Mouse (Mus musculus) embryonic facial prominence, embryonic 14.5 days (tissue): ENCODE measurements around the gene Tnni1. TPM values are rescaled to one million over a fixed set of nuclear protein-coding genes. Genes with fewer than 3 reads are reported as not detected.

Experiments
- ATAC-seq: fragments of 200-750 bp; cut with Nextera tagmentation; 2 replicates; pipeline ENCODE4 v1.8.0; 2017; ENCODE audit warnings: low read depth, moderate number of reproducible peaks, moderate TSS enrichment
- DNase-seq: peaks from one replicate; pipeline ENCODE4 v3.0.0-alpha.2; 2015; ENCODE audit warnings: low spot score
- H3K27ac ChIP-seq: fragments of 300-500 bp; sonication (generic); replicated peaks from 2 replicates; pipeline ENCODE4 v1.5.1; 2014; ENCODE audit warnings: low read depth, mild to moderate bottlenecking, low read length, moderate library complexity
- H3K27me3 ChIP-seq: fragments of 300-500 bp; sonication (generic); replicated peaks from 2 replicates; pipeline ENCODE4 v1.6.1; 2014; ENCODE audit warnings: low read length; ENCODE audit not compliant: control insufficient read depth, insufficient read depth
- H3K36me3 ChIP-seq: fragments of 300-500 bp; sonication (generic); 2 replicates; pipeline ENCODE4 v1.6.1; 2014; ENCODE audit warnings: low read length, mixed read lengths; ENCODE audit not compliant: control insufficient read depth, insufficient read depth
- H3K4me1 ChIP-seq: fragments of 300-500 bp; sonication (generic); 2 replicates; pipeline ENCODE4 v1.6.1; 2014; ENCODE audit warnings: antibody characterized with exemption, low read length; ENCODE audit not compliant: control insufficient read depth, insufficient read depth
- H3K4me2 ChIP-seq: fragments of 300-500 bp; sonication (generic); 2 replicates; pipeline ENCODE4 v1.6.1; 2014; ENCODE audit warnings: low read depth, mild to moderate bottlenecking, low read length, moderate library complexity, mixed read lengths
- H3K4me3 ChIP-seq: fragments of 300-500 bp; sonication (generic); 2 replicates; pipeline ENCODE4 v1.5.1; 2014; ENCODE audit warnings: low read depth, mild to moderate bottlenecking, low read length
- H3K9ac ChIP-seq: fragments of 300-500 bp; sonication (generic); 2 replicates; pipeline ENCODE4 v1.6.1; 2014; ENCODE audit warnings: low read depth, mild to moderate bottlenecking, low read length, moderate library complexity, mixed read lengths
- H3K9me3 ChIP-seq: fragments of 300-500 bp; sonication (generic); 2 replicates; pipeline ENCODE4 v1.6.1; 2016; ENCODE audit warnings: low read length; ENCODE audit not compliant: control insufficient read depth
- WGBS: fragments of 180-500 bp; shearing (Covaris S2); extraction: QIAGEN DNeasy Blood & Tissue Kit; methylation state at CpG from one replicate; pipeline ENCODE4 v1.1.7; 2014; 5-methylcytosine and 5-hydroxymethylcytosine counted together
- polyA plus RNA-seq: library from polyadenylated mRNA; unstranded; fragments of >200 nt; fragmentation: Nextera tagmentation; extraction: Ambion mirVana; gene quantifications from 2 replicates; pipeline ENCODE4 v1.2.1, GENCODE M21; 2014

Gene Tnni1
- polyA plus RNA-seq: 637 and 738 TPM in 2 replicates

DNA sequence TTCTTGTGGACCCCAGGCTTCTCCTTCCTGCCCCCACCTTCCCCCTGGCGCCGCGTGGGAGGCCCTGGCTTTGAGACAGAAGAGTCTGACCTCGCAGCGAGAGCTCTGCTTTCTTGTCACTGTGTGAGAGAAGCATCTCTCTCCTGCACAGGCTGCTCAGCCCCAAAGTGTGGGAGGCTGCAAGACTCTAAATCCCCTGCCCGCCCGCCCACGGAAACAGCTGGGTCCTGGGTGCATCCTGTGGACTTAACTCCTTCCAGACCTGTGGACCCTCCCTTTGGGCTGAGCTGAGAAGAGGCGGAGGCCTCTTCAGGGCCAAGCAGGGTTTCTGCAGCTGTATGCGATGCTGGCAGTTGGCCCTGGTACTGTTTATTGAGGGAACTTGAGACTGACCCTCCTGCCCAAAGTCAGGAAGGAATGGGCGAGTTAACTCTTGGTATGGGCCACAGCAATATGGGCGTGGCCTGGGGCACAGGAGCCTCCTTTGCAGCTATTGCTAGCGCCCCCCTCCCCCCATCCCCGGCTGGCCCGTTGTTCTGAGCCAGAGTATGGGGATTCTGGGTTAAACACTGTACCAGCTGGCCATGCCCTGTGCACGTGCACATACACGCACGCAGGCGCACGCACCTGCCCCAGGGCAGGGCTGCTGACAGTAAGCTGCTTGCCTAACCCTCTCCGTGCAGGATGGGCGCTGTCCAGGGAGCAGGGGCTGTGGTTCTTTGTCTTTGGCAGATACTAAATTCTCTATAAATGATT, at the start of gene Tnni1:
Gene Tnni1, plus strand, starts transcription at position 655 of the 756 bp plus-strand sequence.
- ATAC-seq (peak; percentile 82), DNase-seq (peak; percentile 87)
- Histone ChIP-seq H3K4me1 (peaks cover 13% of the 10 kb centered on the region), H3K9ac (no peak within 1 kb of the TSS), H3K4me3 (no peak within 1 kb of the TSS), H3K9me3 (no peaks in the 10 kb centered on the region), H3K36me3 (no peaks in the 10 kb centered on the region), H3K27me3 (no peaks in the 10 kb centered on the region), H3K27ac (peak within 1 kb of the TSS; percentile 75), H3K4me2 (peak within 1 kb of the TSS; percentile 38)
- 7% methylated on average over 22 of the region's 22 CpGs for WGBS

DNA sequence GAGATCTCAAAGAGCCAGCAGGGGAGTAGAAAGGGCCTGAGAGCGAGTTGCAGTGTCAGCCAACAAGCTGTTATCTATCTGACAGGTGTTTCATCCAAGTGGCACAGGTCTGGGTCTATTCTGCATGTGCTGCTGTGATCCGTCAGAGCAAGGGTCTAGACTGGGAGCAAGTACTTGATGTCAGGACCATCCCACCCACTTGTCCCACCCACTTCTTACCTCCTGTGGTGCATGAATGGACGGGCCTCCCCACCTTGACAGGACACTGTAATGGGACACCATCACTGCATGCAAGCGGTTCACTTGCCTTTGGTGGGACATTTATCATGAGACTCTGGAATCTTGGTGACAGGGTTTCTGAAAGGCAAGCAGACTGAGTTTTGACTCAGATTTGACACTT, 49.4 kb upstream of the Tnni1 start:
- no peaks in the 10 kb centered on the region for H3K27me3 ChIP-seq
- peaks cover 47% of the 10 kb centered on the region for H3K4me1 ChIP-seq
- peak overlapping the region; percentile 77; the same call in 1 of the 2 replicates for H3K27ac ChIP-seq
- WGBS: 20% methylated on average over 4 of the region's 4 CpGs
- H3K9me3 ChIP-seq: no peaks in the 10 kb centered on the region
- H3K4me3 ChIP-seq: peak overlapping the region; percentile 69
- no peak for DNase-seq
- peak overlapping the region; percentile 88 for H3K4me2 ChIP-seq
- no peak for ATAC-seq
- H3K36me3 ChIP-seq: no peaks in the 10 kb centered on the region
- H3K9ac ChIP-seq: peak overlapping the region; percentile 81

DNA sequence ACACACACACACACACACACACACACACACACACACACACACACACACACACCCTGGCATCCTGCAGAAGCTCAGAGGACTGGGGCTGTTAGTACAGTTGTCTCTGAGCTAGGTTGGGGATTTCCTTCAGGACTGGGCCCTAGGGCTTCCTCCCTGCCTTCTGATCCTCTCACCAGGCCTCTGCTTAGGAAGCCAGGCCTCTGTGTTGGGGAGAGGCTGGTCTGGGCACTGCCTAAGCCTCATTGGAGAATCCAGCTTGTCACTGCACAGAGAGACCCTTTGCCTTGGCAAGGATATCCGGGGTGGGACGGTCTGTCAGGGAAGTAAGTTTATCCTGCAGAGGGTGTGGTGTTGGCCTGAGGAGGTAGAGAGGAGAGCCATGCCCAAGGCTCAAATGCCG, 48.9 kb upstream of the Tnni1 start:
- Histone ChIP-seq H3K4me3 (peak overlapping the region; percentile 69), H3K4me1 (peaks cover 52% of the 10 kb centered on the region), H3K27me3 (no peaks in the 10 kb centered on the region), H3K9me3 (no peaks in the 10 kb centered on the region), H3K9ac (peak overlapping the region; percentile 81), H3K27ac (peak overlapping the region; percentile 95; the same call in 1 of the 2 replicates), H3K4me2 (peak overlapping the region; percentile 88), H3K36me3 (no peaks in the 10 kb centered on the region)
- ATAC-seq: no peak
- DNase-seq: no peak
- WGBS: 24% methylated on average over 3 of the region's 3 CpGs

DNA sequence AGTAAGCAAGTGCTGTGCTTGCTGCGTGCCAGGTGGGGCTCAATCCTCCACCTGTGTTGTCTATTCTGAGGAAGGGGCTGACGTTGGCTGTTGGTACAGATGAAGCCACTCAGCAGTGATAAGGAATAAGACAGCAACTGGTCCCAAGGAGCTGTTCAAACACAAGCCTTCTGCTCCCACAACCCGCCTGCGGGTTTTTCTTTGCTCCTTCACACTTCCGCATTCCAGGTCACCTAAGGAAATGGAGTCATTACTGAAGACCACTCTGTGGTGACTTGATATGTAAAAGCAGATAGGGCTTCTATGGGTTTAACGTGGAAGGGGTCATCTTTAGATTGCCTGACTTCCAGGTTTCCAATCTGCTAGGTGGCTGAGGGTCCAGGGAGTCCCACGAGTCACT, 47.8 kb upstream of the Tnni1 start:
- 45% methylated on average over 7 of the region's 7 CpGs for WGBS
- ATAC-seq (no peak), DNase-seq (no peak)
- Histone ChIP-seq H3K4me1 (peaks cover 56% of the 10 kb centered on the region), H3K9ac (peak overlapping the region; percentile 34; the same call in 1 of the 2 replicates), H3K27me3 (no peaks in the 10 kb centered on the region), H3K36me3 (no peaks in the 10 kb centered on the region), H3K27ac (peak overlapping the region; percentile 95), H3K4me3 (peak overlapping the region; percentile 0), H3K9me3 (no peaks in the 10 kb centered on the region), H3K4me2 (peak overlapping the region; percentile 88)

DNA sequence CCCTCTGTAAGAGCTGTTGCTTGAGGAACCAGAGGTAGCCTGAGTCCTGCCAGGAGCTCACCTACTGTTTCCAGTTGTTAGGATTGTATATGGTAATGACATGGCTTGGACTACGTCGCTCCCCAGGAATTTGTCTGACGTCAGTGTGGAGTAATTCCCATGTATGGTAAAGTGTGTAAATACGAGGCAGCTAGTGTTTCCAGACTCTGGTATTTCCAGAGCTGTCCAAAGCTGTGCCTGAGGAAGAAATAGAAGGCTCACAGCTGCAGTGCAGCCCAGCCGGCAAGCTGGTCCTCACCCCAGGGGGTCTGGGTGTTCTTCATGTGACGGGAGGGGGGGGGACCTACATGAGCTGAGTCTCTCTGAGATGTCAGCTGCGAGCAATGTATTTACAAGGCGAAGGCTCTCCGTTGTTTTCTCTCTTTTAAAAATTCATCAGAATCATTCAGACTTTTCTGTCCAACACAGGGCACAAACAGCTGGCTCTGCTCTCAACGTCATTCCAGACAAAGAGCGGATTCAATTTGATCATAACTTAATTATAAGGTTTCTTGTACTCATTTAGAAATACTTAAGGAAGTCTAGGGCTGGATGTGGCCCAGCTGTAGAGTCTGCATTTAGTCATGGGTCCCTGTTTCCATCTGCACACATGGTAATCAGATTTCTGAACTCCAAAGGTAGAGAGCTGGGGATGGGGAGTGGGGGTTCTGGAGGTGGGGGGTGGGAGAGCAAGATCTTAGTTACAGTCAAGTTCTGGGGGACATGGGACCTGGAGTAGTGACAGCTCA, 47.1 kb upstream of the Tnni1 start:
- Histone ChIP-seq H3K9ac (peak overlapping the region; percentile 34; the same call in 1 of the 2 replicates), H3K27ac (peak overlapping the region; percentile 95), H3K27me3 (no peaks in the 10 kb centered on the region), H3K36me3 (no peaks in the 10 kb centered on the region), H3K9me3 (no peaks in the 10 kb centered on the region), H3K4me2 (peak overlapping the region; percentile 88), H3K4me1 (peaks cover 56% of the 10 kb centered on the region), H3K4me3 (peak overlapping the region; percentile 0; the same call in 1 of the 2 replicates)
- WGBS: 9% methylated on average over 11 of the region's 11 CpGs
- ATAC-seq (peak; percentile 86), DNase-seq (peak; percentile 97)

DNA sequence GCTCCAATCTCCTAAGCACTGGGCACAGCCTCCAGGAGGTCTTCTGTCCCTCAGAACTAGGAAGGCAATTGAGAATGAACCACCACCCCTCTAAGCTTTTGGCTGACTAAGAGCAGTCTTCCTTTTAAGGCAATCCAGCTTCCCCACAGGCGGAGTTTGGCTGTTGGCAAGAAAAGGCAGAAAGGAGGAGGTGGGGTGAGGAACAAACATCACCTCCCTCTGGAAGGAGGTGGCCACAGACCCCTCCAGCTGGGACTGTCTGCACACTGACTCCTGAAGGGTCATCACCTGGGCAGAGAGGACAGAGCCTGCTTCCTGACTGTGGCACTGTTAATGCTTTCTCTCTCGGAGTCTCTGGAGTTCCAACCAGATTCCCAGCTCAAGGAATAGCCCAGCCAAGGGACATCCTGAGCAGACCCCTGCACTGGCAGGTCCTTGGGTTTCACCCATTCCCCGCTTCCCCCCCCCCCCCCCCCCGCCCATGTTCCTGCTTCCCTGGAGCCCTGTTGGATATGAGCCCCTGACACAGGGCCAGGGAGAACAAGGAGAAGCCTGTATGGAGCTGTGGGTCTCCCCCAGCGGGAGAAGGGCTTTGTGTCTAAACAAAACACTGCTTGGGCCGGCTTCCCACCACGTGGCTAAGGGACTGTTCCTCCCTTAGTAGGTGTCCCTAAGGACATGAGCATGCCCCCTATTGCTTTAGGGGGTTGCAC, 44.9 kb upstream of the Tnni1 start:
- Histone ChIP-seq H3K27ac (peak overlapping the region; percentile 45), H3K9me3 (no peaks in the 10 kb centered on the region), H3K4me1 (peaks cover 59% of the 10 kb centered on the region), H3K36me3 (no peaks in the 10 kb centered on the region), H3K4me2 (peak overlapping the region; percentile 14; the same call in 1 of the 2 replicates), H3K9ac (no peak overlapping the region), H3K4me3 (no peak overlapping the region), H3K27me3 (no peaks in the 10 kb centered on the region)
- no peak for ATAC-seq
- DNase-seq: peak; percentile 83
- WGBS: 30% methylated on average over 5 of the region's 7 CpGs

DNA sequence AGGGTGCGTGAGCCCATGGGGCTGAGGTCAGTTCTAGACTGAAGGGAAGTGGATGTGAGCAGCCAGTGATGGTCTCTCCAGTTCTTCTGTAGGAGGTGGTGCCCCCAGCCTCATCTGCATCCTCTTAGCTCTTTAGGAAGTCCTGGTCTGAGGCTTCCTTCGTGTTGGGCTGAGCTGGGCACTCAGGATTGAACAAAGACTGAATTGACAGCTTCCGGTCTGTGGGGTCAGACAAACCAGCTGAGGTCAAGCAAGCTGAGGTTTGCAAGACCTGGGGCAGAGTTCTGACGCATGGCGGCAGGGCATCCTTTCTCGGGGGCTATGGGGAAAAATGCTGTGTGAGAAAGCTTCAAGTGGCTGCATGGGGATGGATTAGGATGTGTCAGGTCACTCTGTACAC, 43.8 kb upstream of the Tnni1 start:
- 0 out of 2 replicates have a peak overlapping the region, but pooled peaks have one; percentile 45 for H3K27ac ChIP-seq

DNA sequence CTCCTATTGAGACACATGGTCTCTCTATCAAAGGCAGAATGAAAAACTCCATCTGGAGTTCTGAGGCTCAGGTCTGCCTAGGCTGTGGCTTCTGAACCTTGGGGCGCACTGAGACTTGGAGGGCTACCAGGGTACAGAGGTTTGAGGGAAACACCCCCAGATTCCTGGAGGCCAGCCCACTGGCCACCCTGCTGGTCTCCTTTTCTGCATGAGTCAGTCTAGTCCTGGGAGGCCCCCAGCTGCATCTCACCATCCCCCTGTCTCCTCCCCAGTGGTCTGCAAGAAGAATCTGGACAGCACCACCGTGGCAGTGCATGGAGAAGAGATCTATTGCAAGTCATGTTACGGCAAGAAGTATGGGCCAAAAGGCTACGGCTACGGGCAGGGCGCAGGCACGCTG, 34.2 kb upstream of the Tnni1 start:
- 90% methylated on average over 7 of the region's 7 CpGs for WGBS
- Histone ChIP-seq H3K27me3 (no peaks in the 10 kb centered on the region), H3K9me3 (no peaks in the 10 kb centered on the region), H3K27ac (no peak overlapping the region), H3K4me3 (no peak overlapping the region), H3K4me1 (peaks cover 12% of the 10 kb centered on the region), H3K9ac (no peak overlapping the region), H3K4me2 (no peak overlapping the region), H3K36me3 (peaks cover 36% of the 10 kb centered on the region)
- no peak for ATAC-seq
- no peak for DNase-seq

More for the DNA sequence above, 43.8 kb upstream of the Tnni1 start:
- ATAC-seq (no peak), DNase-seq (no peak)
- H3K4me3 ChIP-seq: no peak overlapping the region
- H3K27me3 ChIP-seq: no peaks in the 10 kb centered on the region
- H3K4me1 ChIP-seq: peaks cover 54% of the 10 kb centered on the region
- no peaks in the 10 kb centered on the region for H3K9me3 ChIP-seq
- no peak overlapping the region for H3K4me2 ChIP-seq
- whole genome bisulfite sequencing: 36% methylated on average over 6 of the region's 6 CpGs
- no peak overlapping the region for H3K9ac ChIP-seq
- H3K36me3 ChIP-seq: no peaks in the 10 kb centered on the region
